Mouse (Mus musculus) thymus, postnatal 10 days (tissue): Measurements from ENCODE around the gene Arhgap18.
"Not testable (repeated sequence)": the region's sequence is repeated elsewhere in the genome, so short reads cannot be mapped to it uniquely, and the experiment has no call there.

Experiments
- DNase-seq, 2 experiments: peaks; one replicate each; pipeline ENCODE4 v3.0.0; 2021; ENCODE audit warnings: low spot score in 2 of 2

The Arhgap18 gene

DNA sequence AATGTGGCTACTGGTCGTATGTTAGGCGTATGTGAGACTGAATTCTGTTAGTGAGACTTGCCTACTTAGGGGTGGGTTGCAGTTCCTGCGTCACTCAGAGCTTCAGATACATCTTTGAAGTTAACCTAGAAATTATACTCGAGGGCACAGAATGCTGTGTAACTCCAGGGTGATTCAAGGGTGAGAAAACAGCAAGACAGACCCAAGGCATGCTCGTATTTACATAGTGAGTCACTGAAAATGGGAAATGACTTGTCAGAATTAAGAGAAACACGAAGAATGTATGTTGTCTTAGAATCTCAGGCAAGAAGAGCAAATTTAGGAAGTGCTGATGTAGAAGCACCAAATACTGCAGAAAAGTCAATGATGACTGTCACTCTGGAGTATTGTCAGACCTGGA, 142.5 kb downstream of the Arhgap18 start:
- no peak for DNase-seq

- no peak for DNase-seq
These were observed 147.2 kb downstream of the Arhgap18 start for GRCm38 (mm10) chr10:26900426-26900825.

DNA sequence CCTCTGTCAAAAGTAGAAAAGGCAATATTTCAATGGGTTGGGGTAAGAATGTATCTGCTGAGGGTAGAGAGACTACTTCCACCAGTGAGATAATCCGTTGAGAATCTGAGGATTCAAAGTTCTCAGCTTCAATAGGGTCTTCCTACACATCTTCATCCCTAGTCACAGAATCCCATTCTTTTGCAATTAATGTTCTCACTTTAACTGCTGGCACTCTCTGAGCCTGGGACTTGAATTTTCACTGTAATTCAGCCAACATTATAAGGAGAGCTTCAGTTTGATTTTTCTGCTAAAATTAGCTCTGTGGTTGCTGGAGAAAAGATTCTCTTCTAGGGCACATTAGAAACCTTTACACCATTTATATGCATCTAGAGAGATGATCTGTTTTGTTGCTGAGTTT, 150.6 kb downstream of the Arhgap18 start:
- no peak for DNase-seq

- DNase-seq: no peak
These were observed 158.0 kb downstream of the Arhgap18 start for GRCm38 (mm10) chr10:26911176-26911575.

DNA sequence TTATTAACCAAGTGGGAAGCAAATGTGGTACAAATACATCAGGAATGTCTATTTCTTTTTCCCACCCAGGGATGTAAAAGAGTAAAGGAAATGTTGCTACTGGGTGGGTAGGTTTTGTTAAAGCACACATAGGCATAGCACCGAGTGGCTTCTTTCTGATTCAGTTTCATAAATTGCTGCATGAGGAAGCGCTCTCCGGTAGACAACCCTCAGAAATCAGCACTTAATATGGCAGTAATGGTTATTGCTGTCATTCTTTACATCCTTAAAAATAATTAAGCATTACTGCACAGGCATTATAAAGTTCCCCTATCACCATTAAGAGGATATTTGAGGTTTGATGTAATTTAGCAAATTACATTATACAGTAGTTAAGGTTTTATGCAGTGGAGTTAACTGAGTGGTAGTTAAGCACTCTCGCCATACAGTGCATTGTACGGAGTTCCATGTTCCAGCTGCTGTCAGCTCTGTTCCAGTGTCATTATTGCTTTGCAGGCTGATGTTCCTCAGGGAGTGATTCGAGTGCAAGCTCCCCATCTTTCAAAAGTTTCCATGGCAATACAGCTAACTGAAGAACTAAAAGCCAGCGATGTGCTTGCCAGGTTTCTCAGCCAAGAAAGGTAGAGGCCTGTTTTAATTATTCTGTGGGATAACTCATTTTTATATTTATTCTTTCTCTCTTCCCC, 159.0 kb downstream of the Arhgap18 start:
- no peak for DNase-seq

GRCm38 (mm10) chr10:26912807-26913206, 159.6 kb downstream of the Arhgap18 start:
- no peak for DNase-seq

DNA sequence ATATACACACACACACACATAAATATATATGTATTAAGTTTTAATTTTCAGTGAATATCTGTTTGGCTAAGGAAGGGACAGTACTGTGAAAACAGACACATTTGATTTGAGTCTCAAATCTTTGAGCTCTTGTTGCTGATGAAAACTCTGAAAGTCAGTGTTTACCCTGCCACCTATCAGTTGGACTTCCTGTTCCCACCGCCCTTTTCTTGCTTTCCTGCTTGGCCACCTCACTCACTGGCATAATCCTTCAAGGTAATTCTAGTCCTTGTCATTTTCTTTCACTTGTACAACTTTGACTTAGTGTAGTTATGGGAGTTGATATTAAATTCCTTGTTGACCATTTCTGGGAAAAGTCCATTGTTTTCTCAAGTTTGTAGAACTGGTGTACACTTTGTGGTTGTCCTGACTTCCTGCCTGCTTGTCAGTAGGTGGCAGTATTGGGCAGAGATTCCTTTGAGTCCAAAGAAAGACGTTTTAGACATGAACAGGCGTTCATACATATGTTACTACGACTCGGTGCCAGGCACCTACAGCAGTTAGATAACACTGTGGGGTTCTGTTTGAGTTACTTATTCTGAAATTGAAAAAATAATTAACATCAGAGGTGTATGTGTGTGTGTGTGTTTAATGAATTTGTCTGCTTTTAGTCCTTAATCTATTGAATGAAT, 166.2 kb downstream of the Arhgap18 start:
- DNase-seq: peak in 1 of 2 experiments; percentile 36

- DNase-seq: no peak
These were observed 167.3 kb downstream of the Arhgap18 start for GRCm38 (mm10) chr10:26920383-26920979.

- not testable (repeated sequence) for DNase-seq
These were observed 182.8 kb downstream of the Arhgap18 start for GRCm38 (mm10) chr10:26936056-26936455.

GRCm38 (mm10) chr10:26938464-26938863, 185.2 kb downstream of the Arhgap18 start:
- not testable (repeated sequence) for DNase-seq

- no peak for DNase-seq
These were observed 186.3 kb downstream of the Arhgap18 start for GRCm38 (mm10) chr10:26939549-26939948.

GRCm38 (mm10) chr10:26948331-26948730, 195.1 kb downstream of the Arhgap18 start:
- no peak for DNase-seq

DNA sequence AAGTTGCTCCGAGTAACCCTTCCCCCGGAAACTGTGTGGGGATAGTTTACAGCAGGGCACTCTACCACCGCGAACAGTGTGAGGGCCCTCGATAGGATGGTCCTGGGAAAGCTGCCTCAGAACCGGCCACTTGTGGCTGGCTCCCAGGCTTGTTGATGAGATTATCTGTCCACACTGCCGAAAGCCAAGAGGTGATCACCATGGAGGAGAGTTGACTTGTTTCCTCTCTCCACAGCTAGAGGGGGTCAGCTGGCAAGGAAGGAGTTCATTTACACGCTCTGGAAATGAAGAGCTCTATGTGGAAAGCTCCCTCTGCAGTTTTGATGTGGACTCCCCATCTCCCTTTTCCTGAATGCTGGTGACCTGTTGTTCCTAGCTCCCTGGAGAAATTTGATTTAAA, 196.4 kb downstream of the Arhgap18 start:
- no peak for DNase-seq

DNA sequence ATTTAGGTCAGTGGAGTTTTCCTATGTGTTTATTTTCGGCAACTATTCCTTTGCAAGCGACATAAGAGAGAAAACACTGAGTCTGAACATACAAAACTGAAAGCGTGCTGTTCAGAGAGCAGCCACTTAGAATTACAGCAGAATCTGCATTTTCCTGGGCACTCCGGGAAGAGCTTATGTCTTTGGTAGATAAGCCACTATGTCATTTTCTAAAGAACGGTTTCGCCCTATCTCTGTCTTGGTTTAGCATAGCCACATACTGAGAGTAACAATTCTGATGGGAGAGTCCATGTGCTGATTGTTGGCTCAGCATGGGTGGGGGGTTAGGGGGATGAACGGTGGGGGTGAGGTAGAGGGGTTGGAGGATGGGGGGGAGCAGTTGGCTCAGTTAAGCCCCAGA, 197.2 kb downstream of the Arhgap18 start:
- no peak for DNase-seq

DNA sequence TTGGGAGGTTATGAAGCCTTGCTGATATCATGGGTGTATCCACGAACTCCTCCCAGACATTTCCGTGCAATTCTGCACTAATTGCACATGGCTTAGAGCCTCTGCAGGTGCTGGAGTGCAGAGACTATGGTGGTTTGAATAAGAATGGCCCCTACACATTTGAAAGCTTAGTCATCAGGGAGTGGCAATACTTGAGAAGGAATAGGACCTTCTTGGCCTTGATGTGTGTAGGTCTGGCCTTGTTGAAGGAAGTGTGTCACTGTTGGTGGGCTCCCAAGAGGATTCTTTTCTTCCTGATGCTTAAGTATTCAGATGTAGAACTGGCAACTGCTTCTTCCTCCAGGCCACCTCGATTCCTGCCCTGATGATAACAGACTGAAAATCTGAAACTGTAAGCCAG, 205.3 kb downstream of the Arhgap18 start:
- DNase-seq: no peak
